ENCODE assay signal across 9 mouse cellular contexts in genomic region chr1:120327714-120328113, GRCm38 (mm10). TPM values are rescaled to one million over a fixed set of nuclear protein-coding genes. Genes with fewer than 3 reads are reported as not detected.
DNase-seq lines count a peak whose midpoint lies in the region; ATAC-seq and TF ChIP-seq lines count a peak whose summit lies in the region.
"Had no signal": no experiment of that assay in that cellular context is flagged by ENCODE, and none has a peak within 500 bp of the region (broad histone marks: within the 10 kb centered on the region; RNA-seq: fewer than 3 reads in every experiment).

No protein-coding gene starts in this region.

- DNase-seq in forebrain, embryonic 11.5 days (ENCODE audit: low spot score), result peak; percentile 77
- peak; percentile 32 for DNase-seq in ovary, postnatal 36 days (ENCODE audit: low spot score)
- DNase-seq in ovary, postnatal 10 days (ENCODE audit: low spot score), result no peak
- peak; percentile 14 for DNase-seq in cerebellum, adult 9-11 months
- DNase-seq in liver, postnatal 0 days, result peak; percentile 61
- DNase-seq in spleen, adult 12 weeks (ENCODE audit: low spot score), result peak; percentile 7

- H3K4me3 ChIP-seq in forebrain, embryonic 11.5 days (ENCODE audit: low read depth, low read length), result no peak overlapping the region
- H3K4me3 ChIP-seq in forebrain, embryonic 15.5 days, result no peak overlapping the region
- H3K4me3 ChIP-seq in liver, postnatal 0 days (ENCODE audit: low read depth, low read length), result no peak overlapping the region

- no peaks in the 10 kb centered on the region for H3K36me3 ChIP-seq in forebrain, embryonic 11.5 days (ENCODE audit: control insufficient read depth, insufficient read depth, low read length)
- no peaks in the 10 kb centered on the region for H3K36me3 ChIP-seq in forebrain, embryonic 15.5 days
- H3K36me3 ChIP-seq in liver, postnatal 0 days (replicated peaks; ENCODE audit: insufficient read depth, low read length), result no peaks in the 10 kb centered on the region

- H3K9me3 ChIP-seq in forebrain, embryonic 11.5 days (ENCODE audit: control insufficient read depth, low read length), result no peaks in the 10 kb centered on the region
- no peaks in the 10 kb centered on the region for H3K9me3 ChIP-seq in forebrain, embryonic 15.5 days
- no peaks in the 10 kb centered on the region for H3K9me3 ChIP-seq in liver, postnatal 0 days (ENCODE audit: low read length)

- ATAC-seq in forebrain, embryonic 11.5 days (replicated peaks; ENCODE audit: low FRiP score), result no peak; the same call in 1 of the 2 replicates
- no peak for ATAC-seq in forebrain, embryonic 15.5 days (replicated peaks)
- peak; percentile 66 for ATAC-seq in granulocyte monocyte progenitor cell, adult 5-6 weeks (replicated peaks; ENCODE audit: poor library complexity, severe bottlenecking)
- ATAC-seq in liver, postnatal 0 days, result no peak

- H3K4me2 ChIP-seq in forebrain, embryonic 11.5 days (ENCODE audit: low read depth, low read length, severe bottlenecking), result no peak overlapping the region
- H3K4me2 ChIP-seq in forebrain, embryonic 15.5 days (replicated peaks), result no peak overlapping the region
- no peak overlapping the region for H3K4me2 ChIP-seq in liver, postnatal 0 days (ENCODE audit: low read depth, low read length)

- H3K9ac ChIP-seq in forebrain, embryonic 11.5 days (ENCODE audit: low read length), result no peak overlapping the region
- H3K9ac ChIP-seq in forebrain, embryonic 15.5 days (replicated peaks), result no peak overlapping the region
- no peak overlapping the region for H3K9ac ChIP-seq in liver, postnatal 0 days (replicated peaks)

- 16% methylated on average over 6 of the region's 6 CpGs for WGBS in forebrain, embryonic 11.5 days
- WGBS in forebrain, embryonic 15.5 days, result 16% methylated on average over 6 of the region's 6 CpGs
- 17% methylated on average over 6 of the region's 6 CpGs for WGBS in liver, postnatal 0 days (ENCODE audit: insufficient replicate concordance)

- H3K4me1 ChIP-seq in forebrain, embryonic 11.5 days (replicated peaks; ENCODE audit: control insufficient read depth, insufficient read depth, low read length), result no peaks in the 10 kb centered on the region
- H3K4me1 ChIP-seq in forebrain, embryonic 15.5 days, result no peaks in the 10 kb centered on the region
- no peaks in the 10 kb centered on the region for H3K4me1 ChIP-seq in liver, postnatal 0 days (ENCODE audit: insufficient read depth)

- no peak overlapping the region for H3K27ac ChIP-seq in forebrain, embryonic 11.5 days (ENCODE audit: low read depth, low read length)
- H3K27ac ChIP-seq in forebrain, embryonic 15.5 days (replicated peaks), result no peak overlapping the region
- H3K27ac ChIP-seq in liver, postnatal 0 days (ENCODE audit: low read depth), result no peak overlapping the region

- H3K27me3 ChIP-seq in forebrain, embryonic 11.5 days (ENCODE audit: control insufficient read depth, insufficient read depth, low read length), result no peaks in the 10 kb centered on the region
- H3K27me3 ChIP-seq in forebrain, embryonic 15.5 days, result no peaks in the 10 kb centered on the region
- H3K27me3 ChIP-seq in liver, postnatal 0 days (ENCODE audit: insufficient read depth, low read length), result no peaks in the 10 kb centered on the region

- TF ChIP-seq EP300 in liver, postnatal 0 days (IDR thresholded peaks at IDR 0.05; ENCODE audit: low read depth), result no peak

- TF ChIP-seq CTCF in liver, postnatal 0 days (IDR thresholded peaks at IDR 0.05; ENCODE audit: low read depth), result peak; percentile 86

RNA-seq across cellular contexts. Expression of gene C1ql2, which starts 12.7 kb away (rescaled TPM):
- polyA plus RNA-seq in forebrain, embryonic 11.5 days (2014; fragmentation: Nextera tagmentation; extraction: Ambion mirVana), result not detected in 2 replicates
- polyA plus RNA-seq in forebrain, embryonic 15.5 days (2015; fragmentation: Nextera tagmentation; extraction: Ambion mirVana), result 1.2 and 1.3 TPM in 2 replicates
- not detected in 2 replicates for total RNA-seq in granulocyte monocyte progenitor cell, adult 5-6 weeks (2014; fragmentation: Nextera tagmentation)
- total RNA-seq in granulocyte monocyte progenitor cell, adult 5-6 weeks (2017), result not detected in 2 replicates
- not detected in 2 replicates for polyA plus RNA-seq in liver, postnatal 0 days (2015; fragmentation: Nextera tagmentation; extraction: Ambion mirVana)
- total RNA-seq: neutrophil, adult 5-6 weeks had no signal

RNA-seq across cellular contexts. Expression of gene Steap3, which starts 55.2 kb away (rescaled TPM):
- polyA plus RNA-seq in forebrain, embryonic 11.5 days (2014; fragmentation: Nextera tagmentation; extraction: Ambion mirVana), result 2.8 and 3.2 TPM in 2 replicates
- 2.2 TPM in 2 replicates for polyA plus RNA-seq in forebrain, embryonic 15.5 days (2015; fragmentation: Nextera tagmentation; extraction: Ambion mirVana)
- total RNA-seq in granulocyte monocyte progenitor cell, adult 5-6 weeks (2014; fragmentation: Nextera tagmentation), result 19.1 and 26.6 TPM in 2 replicates
- 4.8 and 6.2 TPM in 2 replicates for total RNA-seq in granulocyte monocyte progenitor cell, adult 5-6 weeks (2017)
- polyA plus RNA-seq in liver, postnatal 0 days (2015; fragmentation: Nextera tagmentation; extraction: Ambion mirVana), result 27.2 TPM in 2 replicates
